8 mouse cellular contexts compared by ENCODE assay signal in the genomic region with DNA sequence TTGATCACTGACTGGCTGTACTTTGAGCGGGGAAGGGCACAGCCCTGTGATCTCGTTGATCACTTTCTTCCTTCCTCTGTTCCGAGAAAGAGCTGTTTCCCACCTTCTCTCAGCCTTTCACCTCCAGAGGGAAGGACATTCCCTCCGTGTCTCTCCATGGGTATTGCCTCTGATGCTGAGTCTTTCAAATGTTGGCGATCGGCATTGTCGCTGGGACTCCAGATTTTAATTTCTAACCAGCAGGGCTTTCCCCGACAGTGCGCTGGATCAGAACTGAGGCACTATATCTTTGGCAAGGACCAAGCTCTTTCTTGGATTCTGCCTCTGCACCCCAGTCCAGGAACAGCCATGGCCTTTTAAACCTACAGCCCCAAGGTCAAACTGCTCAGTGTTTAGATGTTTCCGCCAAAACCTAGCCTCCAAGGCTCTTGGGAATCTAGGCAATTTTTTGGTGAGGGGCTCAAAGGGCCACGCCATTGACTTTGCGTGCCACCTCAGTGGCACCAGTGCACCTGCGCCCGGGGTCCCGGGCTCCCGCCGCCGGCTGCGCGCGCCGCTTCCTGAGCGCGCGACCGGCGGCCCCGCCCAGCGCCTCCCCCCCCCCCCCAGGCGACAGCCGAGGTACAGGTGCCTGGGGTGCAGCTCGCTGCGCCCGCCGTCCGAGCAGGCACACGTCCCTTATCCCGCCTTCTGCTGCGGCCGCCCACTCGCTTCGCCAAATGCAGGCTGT. TPM values are rescaled to one million over a fixed set of nuclear protein-coding genes. Genes with fewer than 3 reads are reported as not detected.
A peak's percentile ranks its signal among the peaks of the same experiment; 100 is the strongest.
DNase-seq lines count a peak whose midpoint lies in the region; ATAC-seq and TF ChIP-seq lines count a peak whose summit lies in the region.

TSS of gene Skap1 (plus strand) at position 608 of the 730 bp plus-strand sequence.

- no peaks in the 10 kb centered on the region for H3K4me1 ChIP-seq in ES-Bruce4 (ENCODE audit: control insufficient read depth, insufficient read depth, low read length)
- peaks cover 55% of the 10 kb centered on the region for H3K4me1 ChIP-seq in forebrain, embryonic 15.5 days
- H3K4me1 ChIP-seq in liver, embryonic 11.5 days (replicated peaks; ENCODE audit: control insufficient read depth, insufficient read depth, low read length) = peaks cover 12% of the 10 kb centered on the region; the same call in 1 of the 2 replicates
- H3K4me1 ChIP-seq in stomach, embryonic 15.5 days = peaks cover 6% of the 10 kb centered on the region; the same call in 1 of the 2 replicates

- TF ChIP-seq EP300 in ES-Bruce4 (IDR thresholded peaks at IDR 0.05; ENCODE audit: insufficient read depth, low read depth, low read length) = no peak

- H3K4me2 ChIP-seq in forebrain, embryonic 15.5 days (replicated peaks) = peak within 1 kb of the TSS; percentile 65
- peak within 1 kb of the TSS; percentile 59 for H3K4me2 ChIP-seq in liver, embryonic 11.5 days
- peak within 1 kb of the TSS; percentile 73 for H3K4me2 ChIP-seq in stomach, embryonic 15.5 days

- peak within 1 kb of the TSS; percentile 72 for H3K4me3 ChIP-seq in ES-Bruce4 (ENCODE audit: low read depth, low read length)
- H3K4me3 ChIP-seq in forebrain, embryonic 15.5 days = peak within 1 kb of the TSS; percentile 38
- H3K4me3 ChIP-seq in liver, embryonic 11.5 days (ENCODE audit: low read depth, low read length) = peak within 1 kb of the TSS; percentile 39
- peak within 1 kb of the TSS; percentile 31 for H3K4me3 ChIP-seq in stomach, embryonic 15.5 days (replicated peaks)

- TF ChIP-seq POLR2A in ES-Bruce4 (IDR thresholded peaks at IDR 0.05; ENCODE audit: insufficient read depth, low read length) = no peak

- no peaks in the 10 kb centered on the region for H3K9me3 ChIP-seq in ES-Bruce4 (replicated peaks; ENCODE audit: control insufficient read depth, insufficient read depth, low read length, poor library complexity, severe bottlenecking)
- H3K9me3 ChIP-seq in forebrain, embryonic 15.5 days = no peaks in the 10 kb centered on the region
- no peaks in the 10 kb centered on the region for H3K9me3 ChIP-seq in liver, embryonic 11.5 days (ENCODE audit: control insufficient read depth, low read length)
- no peaks in the 10 kb centered on the region for H3K9me3 ChIP-seq in stomach, embryonic 15.5 days

- H3K27ac ChIP-seq in ES-Bruce4 (ENCODE audit: insufficient read depth, low read length) = no peak within 1 kb of the TSS
- no peak within 1 kb of the TSS for H3K27ac ChIP-seq in forebrain, embryonic 15.5 days (replicated peaks)
- no peak within 1 kb of the TSS for H3K27ac ChIP-seq in liver, embryonic 11.5 days (ENCODE audit: low read depth, low read length)
- no peak within 1 kb of the TSS for H3K27ac ChIP-seq in stomach, embryonic 15.5 days

- DNase-seq in embryo, embryonic 10 days (ENCODE audit: low spot score) = peak; percentile 28
- DNase-seq in embryo, embryonic 10.5 days (ENCODE audit: low spot score) = no peak
- DNase-seq in liver, embryonic 11.5 days (ENCODE audit: low spot score) = no peak
- DNase-seq in layer of hippocampus, adult 8-10 months (ENCODE audit: low spot score in 2 of 2) = no peak
- DNase-seq in testis, postnatal 14 days (ENCODE audit: low spot score) = no peak

- no peak for ATAC-seq in forebrain, embryonic 15.5 days (replicated peaks)
- ATAC-seq in liver, embryonic 11.5 days (replicated peaks; ENCODE audit: low FRiP score) = no peak
- ATAC-seq in stomach, embryonic 15.5 days (ENCODE audit: insufficient read depth, low FRiP score, low read depth) = no peak

- TF ChIP-seq CTCF in ES-Bruce4 (IDR thresholded peaks at IDR 0.05; ENCODE audit: low read depth, low read length) = no peak

- H3K9ac ChIP-seq in ES-Bruce4 (ENCODE audit: low read depth, poor library complexity, severe bottlenecking) = peak within 1 kb of the TSS; percentile 46; the same call in 1 of the 2 replicates
- 0 out of 2 replicates have a peak within 1 kb of the TSS, but pooled peaks have one; percentile 24 for H3K9ac ChIP-seq in forebrain, embryonic 15.5 days (replicated peaks)
- H3K9ac ChIP-seq in liver, embryonic 11.5 days (ENCODE audit: low read depth, low read length) = no peak within 1 kb of the TSS
- no peak within 1 kb of the TSS for H3K9ac ChIP-seq in stomach, embryonic 15.5 days

- no peaks in the 10 kb centered on the region for H3K36me3 ChIP-seq in ES-Bruce4 (ENCODE audit: control insufficient read depth, insufficient read depth, low read length, poor library complexity, severe bottlenecking)
- H3K36me3 ChIP-seq in forebrain, embryonic 15.5 days = no peaks in the 10 kb centered on the region
- no peaks in the 10 kb centered on the region for H3K36me3 ChIP-seq in liver, embryonic 11.5 days (ENCODE audit: control insufficient read depth, insufficient read depth, low read length)
- H3K36me3 ChIP-seq in stomach, embryonic 15.5 days = no peaks in the 10 kb centered on the region

- H3K27me3 ChIP-seq in ES-Bruce4 (ENCODE audit: control insufficient read depth, insufficient read depth, low read length, poor library complexity, severe bottlenecking) = peaks cover 2% of the 10 kb centered on the region; the same call in 1 of the 2 replicates
- H3K27me3 ChIP-seq in forebrain, embryonic 15.5 days = peaks cover 9% of the 10 kb centered on the region; the same call in 1 of the 2 replicates
- H3K27me3 ChIP-seq in liver, embryonic 11.5 days (replicated peaks; ENCODE audit: control insufficient read depth, insufficient read depth, low read length) = peaks cover 57% of the 10 kb centered on the region
- peaks cover 41% of the 10 kb centered on the region for H3K27me3 ChIP-seq in stomach, embryonic 15.5 days (replicated peaks)

- WGBS in forebrain, embryonic 15.5 days = 5% methylated on average over 42 of the region's 42 CpGs
- WGBS in liver, embryonic 11.5 days = 7% methylated on average over 36 of the region's 42 CpGs
- 7% methylated on average over 42 of the region's 42 CpGs for WGBS in stomach, embryonic 15.5 days

RNA-seq across cellular contexts. Expression of gene Skap1, which starts in this region (rescaled TPM):
- polyA plus RNA-seq in ES-Bruce4 (2011; ENCODE audit: insufficient read depth, insufficient read length, low read depth, missing spikeins) = 0.48 and 1.2 TPM in 2 replicates
- 2.7 and 2.8 TPM in 2 replicates for polyA plus RNA-seq in forebrain, embryonic 15.5 days (2015; fragmentation: Nextera tagmentation; extraction: Ambion mirVana)
- polyA plus RNA-seq in liver, embryonic 11.5 days (2014; fragmentation: Nextera tagmentation; extraction: Ambion mirVana) = 0.45 and 0.58 TPM in 2 replicates
- polyA plus RNA-seq in stomach, embryonic 15.5 days (2015; fragmentation: Nextera tagmentation; extraction: Ambion mirVana) = 1.1 TPM in 2 replicates
- 1 to 10 TPM; 1.1 to 2.8 (median 2.3) TPM for total RNA-seq in layer of hippocampus, adult 8-10 months (2022)

Comparison
In these comparisons a context has a peak if more than half of its experiments do, and no peak if none do; other contexts are left out.
1. H3K9ac ChIP-seq: peak in ES-Bruce4 (single experiment) and forebrain, embryonic 15.5 days (single experiment); none in liver, embryonic 11.5 days (single experiment) and stomach, embryonic 15.5 days (single experiment).
2. Peak in every context shown above with its lines, with median percentiles within 50 percentile points of each other: H3K4me3 ChIP-seq and H3K4me2 ChIP-seq.